Mouse (Mus musculus): Measurements from ENCODE around the gene Lrriq3.

Gene Lrriq3

GRCm38 (mm10) chr3:155093116-155093956 is at the start of gene Lrriq3, which contains the start of gene Fpgt:
Gene Lrriq3 (plus strand): TSS chr3:155093434.
Gene Fpgt (minus strand): TSS chr3:155093403.
- peak; percentile 94 to 97 for DNase-seq (ENCODE audit: inconsistent age in 2 of 2, low spot score in 1 of 2)

DNA sequence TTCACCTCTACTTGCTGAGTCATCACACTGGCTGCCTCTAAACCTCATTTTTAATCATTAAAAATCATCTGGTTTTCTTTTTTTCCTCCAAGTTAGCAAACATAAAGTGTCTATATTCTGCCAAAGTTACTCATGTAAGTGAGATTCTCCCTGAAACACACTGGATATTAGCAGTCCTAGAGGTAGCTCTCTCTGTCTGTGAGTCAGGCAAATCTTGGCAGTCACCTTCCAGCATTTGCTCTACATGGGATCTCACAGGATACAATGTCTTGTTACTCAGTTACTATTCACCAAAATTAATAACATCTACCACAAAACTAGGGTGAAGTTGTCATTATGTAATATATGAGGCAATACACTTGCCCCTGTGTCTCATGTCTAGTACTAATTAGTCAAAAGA is 41.2 kb upstream of the Lrriq3 start:
- no peak for DNase-seq (ENCODE audit: inconsistent age in 2 of 2, low spot score in 1 of 2)

DNA sequence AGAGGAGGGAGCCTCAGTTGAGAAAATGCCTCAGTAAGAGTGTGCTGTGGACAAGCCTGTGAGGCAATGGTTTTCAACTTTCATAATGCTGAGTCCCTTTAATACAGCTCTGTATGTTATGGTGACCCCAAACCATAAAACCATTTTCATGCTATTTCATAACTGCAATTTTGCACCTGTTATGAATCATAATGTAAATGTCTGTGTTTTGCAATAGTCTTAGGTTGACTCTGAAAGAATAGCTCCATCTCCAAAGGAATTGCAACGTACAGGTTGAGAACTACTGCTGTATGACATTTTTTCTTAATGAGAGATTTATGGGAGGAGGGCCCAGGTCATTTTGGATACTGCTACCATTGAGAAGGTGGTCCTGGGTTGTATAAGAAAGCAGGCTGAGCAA is 40.0 kb upstream of the Lrriq3 start:
- no peak for DNase-seq (ENCODE audit: inconsistent age in 2 of 2, low spot score in 1 of 2)

- no peak for DNase-seq (ENCODE audit: inconsistent age in 2 of 2, low spot score in 1 of 2)
Measured at GRCm38 (mm10) chr3:155055231-155055916, 37.9 kb upstream of the Lrriq3 start, which contains the start of gene Tnni3k. Gene Tnni3k (minus strand): TSS chr3:155055407.

- DNase-seq (ENCODE audit: inconsistent age in 2 of 2, low spot score in 1 of 2) = no peak
Measured at GRCm38 (mm10) chr3:155056606-155057005, 36.6 kb upstream of the Lrriq3 start.

GRCm38 (mm10) chr3:155057566-155057965 is 35.7 kb upstream of the Lrriq3 start:
- DNase-seq (ENCODE audit: inconsistent age in 2 of 2, low spot score in 1 of 2) = no peak

GRCm38 (mm10) chr3:155058800-155059448 is 34.3 kb upstream of the Lrriq3 start:
- no peak for DNase-seq (ENCODE audit: inconsistent age in 2 of 2, low spot score in 1 of 2)

DNA sequence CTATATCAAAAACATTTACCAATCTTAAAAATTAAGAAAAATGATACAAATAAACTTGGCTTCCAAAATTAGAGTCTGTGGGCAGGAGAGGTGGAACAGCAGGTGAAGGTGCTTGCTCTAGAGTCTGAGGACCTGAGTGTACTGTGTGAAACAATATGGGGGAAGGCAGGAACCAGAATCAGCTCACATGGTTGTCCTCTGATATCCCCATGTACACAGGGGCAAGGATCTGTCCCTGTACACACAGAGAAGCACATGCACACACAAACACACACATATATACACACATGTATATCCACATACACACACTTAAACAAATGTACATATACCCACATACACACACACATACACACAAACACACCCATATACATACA is 33.8 kb upstream of the Lrriq3 start:
- no peak for DNase-seq (ENCODE audit: inconsistent age in 2 of 2, low spot score in 1 of 2)

DNA sequence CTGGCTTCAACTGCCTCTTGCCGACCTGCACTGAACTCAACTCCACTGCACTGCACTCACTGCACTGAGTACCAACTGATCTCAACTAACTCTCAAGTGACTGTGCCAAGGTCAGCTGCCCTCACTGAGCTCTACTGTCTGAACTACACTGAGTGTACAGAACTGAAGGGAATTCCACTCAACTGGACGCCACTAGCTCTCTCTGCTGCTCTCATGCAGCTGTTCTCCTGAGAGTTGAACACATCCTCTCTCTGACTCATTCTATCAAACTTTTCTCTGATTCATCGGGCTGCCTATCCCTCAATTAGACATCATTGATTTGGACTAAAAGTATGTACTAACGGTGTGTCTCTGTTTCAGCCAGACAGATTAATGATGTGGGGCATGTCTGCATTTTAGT is 15.3 kb upstream of the Lrriq3 start:
- no peak for DNase-seq (ENCODE audit: inconsistent age in 2 of 2, low spot score in 1 of 2)

DNA sequence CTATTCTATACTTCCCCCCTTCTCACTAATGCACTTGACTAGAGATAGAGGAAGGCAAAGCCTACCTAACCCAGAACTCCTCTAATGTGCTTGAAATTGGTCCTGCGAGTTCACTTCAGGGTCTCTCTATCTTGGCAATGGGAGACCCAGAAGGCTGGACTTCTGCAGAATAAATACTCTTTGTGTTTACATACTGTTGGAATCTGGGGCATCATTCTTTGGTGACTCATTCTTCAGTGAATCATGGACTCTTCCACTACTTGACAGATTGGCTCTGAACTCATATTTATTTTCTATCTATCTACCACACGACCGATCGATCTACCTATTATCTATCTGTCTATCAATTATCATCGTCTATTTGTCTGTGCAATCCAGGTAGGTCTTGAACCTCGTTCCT is 1.2 kb upstream of the Lrriq3 start:
- peak in 1 of 2 experiments; percentile 39 for DNase-seq (ENCODE audit: inconsistent age in 2 of 2, low spot score in 1 of 2)

DNA sequence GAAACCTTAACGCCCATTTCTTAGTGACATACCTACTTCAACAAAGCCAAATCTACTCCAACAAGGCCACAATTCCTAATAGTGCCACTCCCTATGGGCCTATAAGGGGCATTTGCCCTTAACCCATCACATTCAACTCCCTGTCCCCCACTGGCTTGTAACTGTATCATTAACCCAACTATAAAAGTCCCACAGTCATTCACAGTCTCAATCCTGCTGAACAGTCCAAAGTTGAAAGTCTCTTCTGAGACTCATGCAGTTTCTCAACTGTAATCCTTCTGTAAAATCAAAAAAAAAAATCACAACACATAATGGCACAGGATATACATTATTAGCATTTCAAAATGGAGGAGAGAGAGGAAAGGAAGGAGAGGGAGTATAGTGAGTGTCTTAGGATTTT is 6.0 kb downstream of the Lrriq3 start:
- no peak for DNase-seq (ENCODE audit: inconsistent age in 2 of 2, low spot score in 1 of 2)

- no peak for DNase-seq (ENCODE audit: inconsistent age in 2 of 2, low spot score in 1 of 2)
Measured at GRCm38 (mm10) chr3:155105957-155106356, 12.7 kb downstream of the Lrriq3 start.

DNA sequence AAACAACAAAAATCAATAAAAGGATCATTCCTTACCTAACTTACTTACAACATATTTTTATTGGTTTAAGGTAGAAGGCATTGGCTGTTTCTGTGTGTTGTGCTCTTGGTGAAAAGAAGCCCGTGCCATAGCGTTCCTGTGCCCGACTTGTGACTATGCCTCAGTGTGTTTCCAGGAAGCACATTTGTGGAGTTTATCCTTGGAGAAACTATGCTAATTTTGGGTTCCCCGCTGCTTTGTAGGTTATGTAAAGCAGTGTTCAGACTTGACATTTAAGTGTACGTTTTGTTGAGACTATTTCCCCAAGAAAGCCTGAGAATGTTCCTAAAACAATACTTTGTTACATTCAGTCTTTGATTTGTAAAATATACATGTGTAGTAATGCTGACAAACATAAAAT is 44.5 kb downstream of the Lrriq3 start:
- no peak for DNase-seq (ENCODE audit: inconsistent age in 2 of 2, low spot score in 1 of 2)

DNA sequence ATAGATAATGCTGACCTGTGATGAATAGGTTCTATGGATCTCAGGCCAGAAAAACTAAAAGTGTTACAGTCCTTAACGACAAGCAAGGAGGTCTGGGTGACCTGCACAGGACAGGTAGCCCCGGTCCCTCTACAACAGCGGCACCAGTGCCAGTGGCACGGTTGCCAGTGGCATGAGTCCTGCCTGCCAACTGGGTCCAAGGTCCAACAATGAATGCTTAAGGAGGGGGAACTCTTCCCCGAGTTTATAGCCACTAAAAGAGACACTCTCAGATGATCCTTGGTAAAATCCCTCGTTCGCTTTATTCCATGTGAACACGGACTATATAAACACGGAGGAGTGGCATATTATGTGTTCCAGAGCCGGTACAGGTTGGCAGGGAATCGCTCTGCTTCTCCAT is 47.8 kb downstream of the Lrriq3 start:
- no peak for DNase-seq (ENCODE audit: inconsistent age in 2 of 2, low spot score in 1 of 2)

DNA sequence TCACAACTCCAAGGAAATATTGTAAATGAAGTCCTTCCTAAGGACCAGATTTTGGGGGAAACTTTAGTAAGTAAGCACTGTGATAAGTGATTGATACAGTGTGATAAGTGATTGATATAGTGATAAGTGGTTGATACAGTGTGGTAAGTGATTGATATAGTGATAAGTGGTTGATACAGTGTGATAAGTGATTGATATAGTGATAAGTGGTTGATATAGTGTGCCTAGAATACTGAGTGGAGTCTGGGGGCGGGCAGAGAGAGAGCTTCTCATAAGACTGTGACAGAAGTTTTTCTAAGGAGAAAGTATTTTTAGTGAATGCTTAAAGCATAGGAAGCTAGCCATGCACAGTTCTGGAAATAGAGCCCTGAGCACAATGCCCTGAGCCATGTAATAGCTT is 51.1 kb downstream of the Lrriq3 start:
- no peak for DNase-seq (ENCODE audit: inconsistent age in 2 of 2, low spot score in 1 of 2)

DNA sequence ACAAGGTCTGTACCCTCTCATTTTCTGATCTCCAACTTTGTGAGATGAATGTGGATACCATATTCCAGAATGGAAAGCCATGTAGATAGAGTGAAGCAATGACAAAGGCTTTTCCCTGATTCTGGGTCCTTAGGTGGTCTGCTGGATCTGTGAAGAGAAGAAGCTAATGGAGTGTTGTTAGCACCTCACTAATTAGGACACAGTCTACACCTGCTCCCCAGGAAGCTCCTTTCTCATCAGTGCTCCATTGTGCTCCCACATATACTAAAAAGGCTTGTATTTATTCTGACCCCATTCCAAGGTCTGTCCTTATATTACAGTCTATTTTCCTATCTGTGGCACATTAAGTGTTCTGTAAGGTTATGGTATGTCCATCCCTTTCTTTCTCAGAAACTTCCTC is 68.6 kb downstream of the Lrriq3 start:
- DNase-seq (ENCODE audit: inconsistent age in 2 of 2, low spot score in 1 of 2) = no peak

DNA sequence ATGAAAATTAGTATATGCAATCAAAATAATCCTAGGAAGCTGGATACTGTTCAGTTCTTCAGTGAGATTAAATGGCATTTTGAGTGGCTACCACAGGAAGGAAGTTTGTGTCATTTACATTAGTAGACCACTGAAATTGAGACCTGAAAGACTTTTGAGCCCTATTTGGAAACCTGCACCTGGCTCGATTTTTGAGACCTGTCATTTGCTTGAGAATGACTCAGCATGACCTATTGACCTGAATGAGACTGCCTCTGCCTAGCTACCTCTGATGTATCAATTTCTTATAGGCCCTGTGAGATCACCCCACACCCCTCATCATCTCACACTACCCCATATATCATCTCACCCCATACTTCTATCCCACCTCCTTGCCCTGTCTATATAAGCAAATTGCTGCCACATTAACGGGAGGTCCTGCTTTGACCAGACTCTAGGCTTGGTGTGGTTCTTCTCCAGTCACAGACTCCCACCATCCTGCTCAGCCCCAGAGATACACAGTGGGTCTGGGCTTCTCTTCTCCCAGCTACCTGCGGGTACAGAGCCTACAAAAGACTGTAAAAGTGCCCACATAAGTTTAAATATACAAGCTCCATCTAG is 87.2 kb downstream of the Lrriq3 start:
- no peak for DNase-seq (ENCODE audit: inconsistent age in 2 of 2, low spot score in 1 of 2)

GRCm38 (mm10) chr3:155186456-155186855 is 93.2 kb downstream of the Lrriq3 start:
- no peak for DNase-seq (ENCODE audit: inconsistent age in 2 of 2, low spot score in 1 of 2)

GRCm38 (mm10) chr3:155188857-155189256 is 95.6 kb downstream of the Lrriq3 start:
- DNase-seq (ENCODE audit: inconsistent age in 2 of 2, low spot score in 1 of 2) = peak in 1 of 2 experiments; percentile 18

DNA sequence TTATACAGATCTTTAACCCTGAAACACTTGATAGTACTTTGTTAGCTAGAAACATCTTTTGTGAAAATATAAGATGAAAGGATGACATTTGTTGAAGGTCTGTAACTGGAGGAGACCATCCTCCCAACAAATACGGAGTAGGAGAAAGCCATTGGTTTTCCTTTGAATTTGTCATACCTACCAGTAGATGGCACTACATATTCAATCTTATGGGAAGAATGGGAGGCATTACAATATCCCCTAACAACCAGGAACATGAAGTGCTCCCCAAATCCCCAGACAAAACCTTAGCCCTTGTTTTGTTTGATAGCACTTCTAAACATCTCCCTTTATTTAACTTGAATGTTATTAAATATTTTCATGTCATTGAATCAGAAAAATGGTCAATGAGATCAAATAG is 141.7 kb downstream of the Lrriq3 start:
- peak in 1 of 2 experiments; percentile 59 for DNase-seq (ENCODE audit: inconsistent age in 2 of 2, low spot score in 1 of 2)

DNA sequence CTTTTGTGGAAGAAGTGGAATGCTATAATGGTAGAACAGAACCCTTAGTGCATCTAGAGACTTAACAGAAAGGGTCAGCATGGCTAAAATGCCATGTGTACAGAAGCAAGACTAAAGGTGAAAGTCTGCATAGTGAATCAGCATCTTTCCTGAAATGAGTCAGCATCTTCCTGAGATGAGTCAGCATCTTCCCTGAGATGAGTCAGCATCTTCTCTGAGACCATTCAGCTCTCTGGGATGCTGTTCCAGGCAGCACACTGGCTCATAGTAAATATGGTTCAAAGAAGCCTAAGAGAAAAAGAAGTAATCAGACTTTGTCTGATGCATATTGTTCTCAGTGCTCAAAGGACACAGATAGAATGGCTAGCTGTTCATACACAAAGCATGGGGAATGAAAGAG is 142.3 kb downstream of the Lrriq3 start:
- peak in 1 of 2 experiments; percentile 43 for DNase-seq (ENCODE audit: inconsistent age in 2 of 2, low spot score in 1 of 2)

Measured in adrenal gland, adult (tissue).